Mouse (Mus musculus): ENCODE data around the gene Meaf6.

DNA sequence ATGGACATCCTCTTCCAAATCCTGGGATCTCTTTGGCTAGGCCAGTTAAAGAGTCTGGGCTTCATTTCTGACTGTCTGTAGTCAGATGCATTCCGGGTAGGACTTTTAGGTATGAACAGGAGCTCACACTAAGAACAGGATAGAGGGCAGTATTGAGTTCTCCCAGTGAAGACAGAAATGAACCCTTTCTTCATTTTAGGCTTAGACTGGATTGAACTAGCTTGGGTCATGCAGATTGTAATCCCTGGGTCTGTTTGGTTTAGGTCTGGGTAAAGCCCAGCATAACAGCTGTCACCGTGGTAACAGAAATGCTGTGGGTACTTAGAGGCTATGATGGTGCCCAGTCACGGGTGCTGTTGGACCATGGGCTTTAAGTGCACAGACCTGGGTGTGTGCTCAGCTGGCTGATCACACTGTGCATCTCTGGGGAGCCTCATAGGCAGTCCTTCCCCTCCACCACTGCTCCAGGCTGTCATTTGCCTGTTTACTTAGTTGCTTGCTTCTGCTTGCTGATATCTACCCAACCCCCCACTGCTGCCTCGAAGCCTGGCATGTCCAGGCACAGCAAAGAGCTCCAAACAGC is 68.8 kb downstream of the Meaf6 start:
- no peak for TF ChIP-seq POLR2A (IDR thresholded peaks at IDR 0.05; ENCODE audit: low read depth, low read length)
- no peak for TF ChIP-seq CTCF (IDR thresholded peaks at IDR 0.05; ENCODE audit: extremely low read depth, insufficient read length, insufficient replicate concordance, low read depth, low read length)
